Mouse (Mus musculus): ENCODE data around the gene Ttc16. TPM values are rescaled to one million over a fixed set of nuclear protein-coding genes. Genes with fewer than 3 reads are reported as not detected.
A peak's percentile ranks its signal among the peaks of the same experiment; 100 is the strongest.

The Ttc16 gene
- polyA plus RNA-seq, 1 experiment from 2014 or later, result 0.34 TPM

DNA sequence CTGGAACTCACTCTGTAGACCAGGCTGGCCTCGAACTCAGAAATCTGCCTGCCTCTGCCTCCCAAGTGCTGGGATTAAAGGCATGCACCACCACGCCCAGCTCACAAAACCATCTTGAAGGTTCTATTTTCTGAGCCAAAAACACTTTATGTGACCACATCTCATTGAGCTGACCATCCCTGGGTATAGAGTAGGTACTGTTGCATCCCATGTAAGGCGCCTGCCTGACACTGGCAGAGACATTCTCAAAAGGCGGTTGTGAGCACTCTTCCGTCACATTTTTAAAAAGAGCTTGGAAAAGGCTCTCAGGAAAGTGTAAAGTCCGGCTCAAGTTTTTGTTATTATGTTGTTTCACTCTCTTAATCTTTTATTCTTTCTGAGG is 18.8 kb downstream of the Ttc16 start:
- Histone ChIP-seq H3K9ac (ENCODE audit: low read depth, low read length) (no peak overlapping the region), H3K4me1 (ENCODE audit: control insufficient read depth, insufficient read depth, low read length) (peaks cover 2% of the 10 kb centered on the region; the same call in 1 of the 2 replicates), H3K27ac (ENCODE audit: low read length) (no peak overlapping the region), H3K27me3 (replicated peaks; ENCODE audit: control insufficient read depth, insufficient read depth, low read length) (no peaks in the 10 kb centered on the region), H3K36me3 (ENCODE audit: control insufficient read depth, insufficient read depth, low read length) (peaks cover 11% of the 10 kb centered on the region; the same call in 1 of the 2 replicates), H3K4me2 (ENCODE audit: low read depth, low read length) (no peak overlapping the region), H3K9me3 (ENCODE audit: control insufficient read depth, low read length) (no peaks in the 10 kb centered on the region), H3K4me3 (ENCODE audit: low read length) (no peak overlapping the region)
- 35% methylated on average over 6 of the region's 6 CpGs for WGBS
- peak; percentile 12; the same call in 1 of the 2 replicates for ATAC-seq

DNA sequence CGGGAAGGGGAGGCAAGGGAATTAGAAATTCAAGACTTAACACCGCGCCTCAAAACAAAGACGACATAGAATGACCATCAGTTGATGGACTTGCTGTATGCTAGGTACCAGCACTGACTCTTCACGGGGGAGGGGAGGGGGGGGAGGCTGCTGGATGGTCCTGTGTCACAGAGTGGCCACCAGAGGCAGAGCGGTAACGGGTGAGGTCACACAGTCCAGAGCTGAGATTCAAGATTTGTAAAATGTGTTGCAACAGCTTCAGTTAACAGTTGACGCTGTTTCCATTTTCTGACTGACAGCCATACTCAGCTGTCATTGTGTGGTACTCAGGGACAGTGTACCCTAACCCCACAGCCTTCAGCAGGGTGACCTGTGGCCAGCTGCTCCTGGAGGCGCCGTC is 23.3 kb downstream of the Ttc16 start:
- H3K36me3 ChIP-seq (ENCODE audit: control insufficient read depth, insufficient read depth, low read length), result peaks cover 3% of the 10 kb centered on the region
- ATAC-seq, result no peak
- H3K27me3 ChIP-seq (replicated peaks; ENCODE audit: control insufficient read depth, insufficient read depth, low read length), result no peaks in the 10 kb centered on the region
- no peaks in the 10 kb centered on the region for H3K9me3 ChIP-seq (ENCODE audit: control insufficient read depth, low read length)
- no peak overlapping the region for H3K9ac ChIP-seq (ENCODE audit: low read depth, low read length)
- H3K4me1 ChIP-seq (ENCODE audit: control insufficient read depth, insufficient read depth, low read length), result peaks cover 7% of the 10 kb centered on the region; the same call in 1 of the 2 replicates
- peak overlapping the region; percentile 55 for H3K4me2 ChIP-seq (ENCODE audit: low read depth, low read length)
- no peak overlapping the region for H3K27ac ChIP-seq (ENCODE audit: low read length)
- peak overlapping the region; percentile 51 for H3K4me3 ChIP-seq (ENCODE audit: low read length)
- 70% methylated on average over 10 of the region's 10 CpGs for WGBS

DNA sequence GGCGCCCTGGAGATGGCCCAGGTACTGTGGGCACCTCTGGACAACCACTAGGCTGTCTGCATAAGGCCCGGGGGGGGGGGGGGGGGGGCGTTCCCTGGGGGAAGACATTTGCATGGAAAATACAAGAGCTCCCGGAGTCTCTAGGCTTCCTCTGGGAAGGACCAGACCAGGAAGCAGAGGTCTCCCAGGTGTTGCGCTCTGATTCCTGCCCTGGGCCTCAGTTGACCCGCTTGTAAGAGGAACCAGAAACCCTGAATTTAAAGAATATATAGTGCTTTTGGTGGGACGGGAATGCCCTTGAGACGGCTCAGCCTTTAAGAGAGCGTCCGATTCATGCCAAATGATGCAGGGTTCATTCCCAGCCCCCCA is 23.8 kb downstream of the Ttc16 start:
- H3K4me2 ChIP-seq (ENCODE audit: low read depth, low read length), result peak overlapping the region; percentile 55
- peak overlapping the region; percentile 51 for H3K4me3 ChIP-seq (ENCODE audit: low read length)
- no peaks in the 10 kb centered on the region for H3K9me3 ChIP-seq (ENCODE audit: control insufficient read depth, low read length)
- H3K36me3 ChIP-seq (ENCODE audit: control insufficient read depth, insufficient read depth, low read length), result peaks cover 3% of the 10 kb centered on the region
- H3K4me1 ChIP-seq (ENCODE audit: control insufficient read depth, insufficient read depth, low read length), result peaks cover 7% of the 10 kb centered on the region; the same call in 1 of the 2 replicates
- peak overlapping the region; percentile 57 for H3K9ac ChIP-seq (ENCODE audit: low read depth, low read length)
- peak; percentile 59 for ATAC-seq
- peak overlapping the region; percentile 63 for H3K27ac ChIP-seq (ENCODE audit: low read length)
- H3K27me3 ChIP-seq (replicated peaks; ENCODE audit: control insufficient read depth, insufficient read depth, low read length), result no peaks in the 10 kb centered on the region
- 31% methylated on average over 9 of the region's 10 CpGs for WGBS

DNA sequence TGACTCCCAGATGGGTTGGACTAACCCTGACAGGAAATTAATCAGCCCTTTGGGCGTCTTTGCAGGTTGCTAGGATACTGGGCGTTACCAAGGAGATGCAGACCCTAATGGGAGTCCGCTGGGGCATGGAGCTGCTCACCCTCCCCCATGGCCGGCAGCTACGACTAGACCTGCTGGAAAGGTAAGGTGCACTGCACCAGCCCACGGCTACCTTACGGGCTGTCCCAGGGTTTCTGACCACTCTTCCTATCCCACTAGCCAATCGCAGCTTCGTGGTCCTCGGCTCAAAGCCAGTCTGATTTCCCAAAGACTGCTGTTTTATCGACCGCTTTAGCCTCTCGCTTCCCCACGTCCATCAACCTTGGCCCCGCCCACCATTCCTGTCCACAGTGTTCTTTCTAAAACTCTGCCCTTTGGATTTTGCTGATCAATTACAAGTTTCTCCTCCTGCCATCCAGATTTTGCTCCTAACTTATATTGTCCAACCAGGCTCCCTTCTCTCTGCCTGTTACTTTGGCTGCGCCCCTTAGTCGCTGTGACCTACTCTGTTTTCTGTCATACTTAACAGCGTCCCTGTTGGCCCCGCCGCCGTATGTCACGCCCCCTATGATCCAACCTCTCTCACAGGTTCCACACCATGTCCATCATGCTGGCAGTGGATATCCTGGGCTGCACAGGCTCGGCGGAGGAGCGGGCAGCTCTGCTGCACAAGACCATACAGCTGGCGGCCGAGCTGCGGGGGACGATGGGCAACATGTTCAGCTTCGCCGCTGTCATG is 24.4 kb downstream of the Ttc16 start:
- peak overlapping the region; percentile 63 for H3K27ac ChIP-seq (ENCODE audit: low read length)
- no peaks in the 10 kb centered on the region for H3K9me3 ChIP-seq (ENCODE audit: control insufficient read depth, low read length)
- peak overlapping the region; percentile 51 for H3K4me3 ChIP-seq (ENCODE audit: low read length)
- peaks cover 3% of the 10 kb centered on the region for H3K36me3 ChIP-seq (ENCODE audit: control insufficient read depth, insufficient read depth, low read length)
- H3K9ac ChIP-seq (ENCODE audit: low read depth, low read length), result peak overlapping the region; percentile 57
- peak; percentile 94 for ATAC-seq
- H3K4me2 ChIP-seq (ENCODE audit: low read depth, low read length), result peak overlapping the region; percentile 55
- H3K4me1 ChIP-seq (ENCODE audit: control insufficient read depth, insufficient read depth, low read length), result peaks cover 7% of the 10 kb centered on the region; the same call in 1 of the 2 replicates
- WGBS, result 16% methylated on average over 31 of the region's 31 CpGs
- H3K27me3 ChIP-seq (replicated peaks; ENCODE audit: control insufficient read depth, insufficient read depth, low read length), result no peaks in the 10 kb centered on the region

DNA sequence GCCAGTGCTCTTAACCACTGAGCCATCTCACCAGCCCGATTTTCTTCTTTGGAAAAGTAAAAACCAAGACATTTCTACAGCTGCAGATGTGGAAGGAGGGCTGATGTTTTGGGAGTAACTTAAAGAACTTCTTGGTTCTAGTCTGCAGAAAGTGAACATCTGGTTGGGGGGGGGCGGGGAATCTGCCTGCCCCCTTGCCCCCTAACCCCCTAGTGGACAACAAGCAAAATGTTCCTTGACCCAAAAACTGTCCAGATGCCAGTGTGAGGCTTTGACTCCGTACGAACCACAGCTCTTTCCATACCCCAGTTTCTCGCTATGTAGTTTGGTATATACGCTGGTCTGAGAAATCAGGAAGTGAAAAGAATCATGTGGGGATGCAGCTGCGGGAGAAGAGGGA is 25.2 kb downstream of the Ttc16 start:
- Histone ChIP-seq H3K4me1 (ENCODE audit: control insufficient read depth, insufficient read depth, low read length) (peaks cover 7% of the 10 kb centered on the region; the same call in 1 of the 2 replicates), H3K36me3 (ENCODE audit: control insufficient read depth, insufficient read depth, low read length) (peaks cover 3% of the 10 kb centered on the region), H3K9ac (ENCODE audit: low read depth, low read length) (no peak overlapping the region), H3K9me3 (ENCODE audit: control insufficient read depth, low read length) (no peaks in the 10 kb centered on the region), H3K4me2 (ENCODE audit: low read depth, low read length) (no peak overlapping the region), H3K27ac (ENCODE audit: low read length) (no peak overlapping the region), H3K27me3 (replicated peaks; ENCODE audit: control insufficient read depth, insufficient read depth, low read length) (no peaks in the 10 kb centered on the region), H3K4me3 (ENCODE audit: low read length) (no peak overlapping the region)
- no peak for ATAC-seq
- 72% methylated on average over 7 of the region's 7 CpGs for WGBS

DNA sequence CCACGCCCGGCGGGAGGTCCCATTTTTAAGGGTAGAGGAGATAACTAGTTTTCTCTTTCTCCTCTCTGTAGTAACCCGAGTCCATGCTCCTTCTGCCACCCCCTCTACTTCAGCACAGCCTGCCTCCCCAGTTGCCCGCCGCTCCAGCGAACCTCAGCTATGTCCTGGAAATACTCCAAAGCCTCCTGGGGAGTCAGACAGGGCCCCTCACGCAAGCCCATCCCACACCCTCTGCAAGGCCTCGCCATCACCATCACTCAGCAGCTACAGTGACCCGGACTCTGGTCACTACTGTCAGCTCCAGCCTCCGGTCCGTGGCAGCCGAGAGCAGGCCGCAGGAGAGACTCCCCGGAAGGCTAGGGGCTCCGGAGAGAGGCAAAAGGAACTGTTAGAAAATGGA is 26.4 kb downstream of the Ttc16 start:
- H3K27me3 ChIP-seq (replicated peaks; ENCODE audit: control insufficient read depth, insufficient read depth, low read length), result no peaks in the 10 kb centered on the region
- H3K9ac ChIP-seq (ENCODE audit: low read depth, low read length), result no peak overlapping the region
- peaks cover 3% of the 10 kb centered on the region for H3K36me3 ChIP-seq (ENCODE audit: control insufficient read depth, insufficient read depth, low read length)
- peaks cover 7% of the 10 kb centered on the region; the same call in 1 of the 2 replicates for H3K4me1 ChIP-seq (ENCODE audit: control insufficient read depth, insufficient read depth, low read length)
- no peak overlapping the region for H3K27ac ChIP-seq (ENCODE audit: low read length)
- no peak overlapping the region for H3K4me3 ChIP-seq (ENCODE audit: low read length)
- no peaks in the 10 kb centered on the region for H3K9me3 ChIP-seq (ENCODE audit: control insufficient read depth, low read length)
- no peak overlapping the region for H3K4me2 ChIP-seq (ENCODE audit: low read depth, low read length)
- no peak for ATAC-seq
- WGBS, result 91% methylated on average over 16 of the region's 16 CpGs

DNA sequence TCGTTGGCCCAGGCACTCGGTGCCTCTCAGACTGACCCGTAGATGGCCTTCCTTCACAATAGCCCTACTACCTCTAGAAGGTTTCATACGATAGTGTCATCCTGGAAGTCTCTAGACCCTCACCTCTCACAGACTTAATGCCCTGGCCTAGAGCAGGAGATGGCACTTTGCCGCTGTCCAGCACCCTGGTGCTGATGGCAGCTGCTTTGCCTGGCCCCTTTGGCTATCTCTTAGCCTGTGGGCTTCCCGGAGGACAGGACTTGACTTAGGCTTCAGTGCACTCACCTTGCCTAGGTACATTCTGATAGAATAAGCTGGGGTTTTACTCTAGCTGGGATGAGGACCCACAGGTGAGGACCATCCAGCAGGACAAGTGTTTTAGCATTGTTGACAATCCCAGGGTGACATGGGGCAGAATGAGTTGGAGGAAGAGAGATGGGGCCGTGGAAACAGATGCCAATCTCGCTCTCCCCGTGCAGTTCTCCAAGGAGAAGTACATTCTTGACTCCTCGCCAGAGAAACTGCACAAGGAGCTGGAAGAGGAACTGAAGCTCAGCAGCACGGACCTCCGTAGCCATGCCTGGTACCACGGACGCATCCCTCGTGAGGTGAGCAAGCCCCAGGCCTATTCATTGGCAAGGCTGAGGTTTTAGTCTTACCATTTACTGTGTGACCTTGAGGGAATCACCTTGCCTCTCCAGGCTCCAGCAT is 31.0 kb downstream of the Ttc16 start:
- 77% methylated on average over 15 of the region's 15 CpGs for WGBS
- Histone ChIP-seq H3K9ac (ENCODE audit: low read depth, low read length) (no peak overlapping the region), H3K27me3 (replicated peaks; ENCODE audit: control insufficient read depth, insufficient read depth, low read length) (peaks cover 19% of the 10 kb centered on the region), H3K4me3 (ENCODE audit: low read length) (no peak overlapping the region), H3K9me3 (ENCODE audit: control insufficient read depth, low read length) (no peaks in the 10 kb centered on the region), H3K4me2 (ENCODE audit: low read depth, low read length) (no peak overlapping the region), H3K36me3 (ENCODE audit: control insufficient read depth, insufficient read depth, low read length) (no peaks in the 10 kb centered on the region; the same call in 1 of the 2 replicates), H3K4me1 (ENCODE audit: control insufficient read depth, insufficient read depth, low read length) (peaks cover 18% of the 10 kb centered on the region), H3K27ac (ENCODE audit: low read length) (no peak overlapping the region)
- ATAC-seq, result no peak

DNA sequence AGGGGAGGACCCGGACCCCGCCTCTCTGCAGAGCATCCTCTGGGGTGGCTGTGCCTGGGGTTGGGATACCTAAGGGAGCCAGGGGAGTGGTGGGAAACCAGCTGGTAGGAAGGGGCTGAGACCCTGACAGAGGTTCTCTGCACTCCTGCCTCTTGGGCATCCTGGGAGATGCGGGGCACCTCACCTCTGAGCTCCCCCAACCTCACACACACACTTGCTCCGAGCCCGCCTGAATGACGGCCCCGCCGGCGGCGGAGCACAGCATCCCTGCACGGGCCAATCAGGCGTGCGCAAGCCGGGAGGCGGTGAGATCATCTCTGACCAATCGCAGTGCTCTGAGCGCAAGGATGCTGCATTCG is 33.3 kb downstream of the Ttc16 start:
- H3K4me2 ChIP-seq (ENCODE audit: low read depth, low read length), result peak overlapping the region; percentile 84; the same call in 1 of the 2 replicates
- WGBS, result 14% methylated on average over 18 of the region's 18 CpGs
- no peaks in the 10 kb centered on the region for H3K9me3 ChIP-seq (ENCODE audit: control insufficient read depth, low read length)

DNA sequence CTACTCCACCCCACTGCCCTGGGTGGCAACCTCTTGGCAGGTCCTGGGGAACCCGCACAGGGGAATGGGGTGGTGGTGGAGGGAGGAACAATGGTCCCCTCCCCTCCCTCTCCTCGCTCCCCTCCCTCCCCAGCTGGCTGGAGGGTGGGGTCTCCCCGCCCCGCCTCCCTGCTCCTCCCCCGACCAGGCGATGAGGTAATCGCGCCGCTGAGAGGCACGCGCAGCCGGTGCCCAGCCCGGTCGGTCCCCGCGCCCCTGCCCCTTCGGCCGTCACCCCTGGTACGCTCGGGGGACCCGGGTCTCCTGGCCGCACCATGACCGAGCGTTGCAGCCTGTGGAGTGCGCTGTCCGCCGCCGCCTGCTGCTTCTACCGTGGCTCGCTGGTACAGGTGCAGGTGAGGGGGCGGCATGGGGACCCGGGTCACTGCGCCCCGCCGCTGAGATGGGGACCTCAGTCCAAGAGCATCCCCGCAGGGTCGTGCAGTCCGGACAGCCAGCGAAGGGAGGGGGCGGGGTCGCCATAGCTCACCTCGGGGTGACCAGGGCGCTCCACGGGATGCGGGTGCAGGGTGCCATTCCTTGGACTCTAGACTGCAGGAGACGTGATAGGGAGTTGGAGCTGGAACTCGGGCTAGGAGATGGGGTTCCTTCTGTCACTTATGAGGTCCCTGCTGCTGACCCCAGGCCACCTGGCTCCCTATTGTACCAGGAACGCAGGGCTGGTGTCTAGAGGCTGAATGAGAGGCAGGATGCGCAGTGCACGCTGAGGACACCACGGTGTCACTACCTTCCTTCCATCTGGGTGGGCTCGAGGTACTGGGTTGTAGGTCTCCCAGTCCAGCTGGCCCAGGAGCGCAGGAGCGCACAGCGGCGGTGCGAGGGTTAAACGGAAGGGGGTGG is 33.9 kb downstream of the Ttc16 start:
- H3K4me1 ChIP-seq (ENCODE audit: control insufficient read depth, insufficient read depth, low read length), result peaks cover 26% of the 10 kb centered on the region
- 0 out of 2 replicates have a peak, but pooled peaks cover 2% of the 10 kb centered on the region for H3K36me3 ChIP-seq (ENCODE audit: control insufficient read depth, insufficient read depth, low read length)
- 5% methylated on average over 53 of the region's 58 CpGs for WGBS
- H3K9ac ChIP-seq (ENCODE audit: low read depth, low read length), result peak overlapping the region; percentile 64
- H3K4me3 ChIP-seq (ENCODE audit: low read length), result peak overlapping the region; percentile 48
- H3K9me3 ChIP-seq (ENCODE audit: control insufficient read depth, low read length), result no peaks in the 10 kb centered on the region
- peak overlapping the region; percentile 84 for H3K4me2 ChIP-seq (ENCODE audit: low read depth, low read length)
- peaks cover 19% of the 10 kb centered on the region for H3K27me3 ChIP-seq (replicated peaks; ENCODE audit: control insufficient read depth, insufficient read depth, low read length)
- peak; percentile 27 for ATAC-seq
- no peak overlapping the region for H3K27ac ChIP-seq (ENCODE audit: low read length)

More for the DNA sequence above, 33.3 kb downstream of the Ttc16 start:
- H3K4me3 ChIP-seq (ENCODE audit: low read length), result peak overlapping the region; percentile 48
- ATAC-seq, result peak; percentile 45
- H3K9ac ChIP-seq (ENCODE audit: low read depth, low read length), result peak overlapping the region; percentile 64
- no peak overlapping the region for H3K27ac ChIP-seq (ENCODE audit: low read length)
- peaks cover 21% of the 10 kb centered on the region for H3K4me1 ChIP-seq (ENCODE audit: control insufficient read depth, insufficient read depth, low read length)
- H3K27me3 ChIP-seq (replicated peaks; ENCODE audit: control insufficient read depth, insufficient read depth, low read length), result peaks cover 19% of the 10 kb centered on the region
- H3K36me3 ChIP-seq (ENCODE audit: control insufficient read depth, insufficient read depth, low read length), result 0 out of 2 replicates have a peak, but pooled peaks cover 2% of the 10 kb centered on the region
